Mouse (Mus musculus) stomach, embryonic 14.5 days (tissue): Measurements from ENCODE around the gene Hibch. TPM values are rescaled to one million over a fixed set of nuclear protein-coding genes. Genes with fewer than 3 reads are reported as not detected.

Source experiments
- ATAC-seq: fragments of 200-750 bp; cut with Nextera tagmentation; 2 replicates; pipeline ENCODE4 v1.8.0; 2017; ENCODE audit warnings: low read depth, moderate TSS enrichment; ENCODE audit not compliant: insufficient number of reproducible peaks, insufficient read depth, low FRiP score
- H3K27ac ChIP-seq: fragments of 300-500 bp; sonication (generic); 2 replicates; pipeline ENCODE4 v1.5.1; 2014; ENCODE audit warnings: mild to moderate bottlenecking, low read length, moderate library complexity, mixed read lengths
- H3K27me3 ChIP-seq: fragments of 300-500 bp; sonication (generic); 2 replicates; pipeline ENCODE4 v1.6.1; 2014; ENCODE audit warnings: low read length, control low read depth, mixed read lengths; ENCODE audit not compliant: control insufficient read depth, insufficient read depth
- H3K36me3 ChIP-seq: fragments of 300-500 bp; sonication (generic); 2 replicates; pipeline ENCODE4 v1.6.1; 2014; ENCODE audit warnings: mild to moderate bottlenecking, control low read depth, low read length, moderate library complexity, mixed read lengths; ENCODE audit not compliant: control insufficient read depth, insufficient read depth
- H3K4me1 ChIP-seq: fragments of 300-500 bp; sonication (generic); 2 replicates; pipeline ENCODE4 v1.6.1; 2014; ENCODE audit warnings: low read length, control low read depth, mixed read lengths; ENCODE audit not compliant: control insufficient read depth, insufficient read depth
- H3K4me2 ChIP-seq: fragments of 300-500 bp; sonication (generic); replicated peaks from 2 replicates; pipeline ENCODE4 v1.6.1; 2014; ENCODE audit warnings: low read depth, low read length, control low read depth
- H3K4me3 ChIP-seq: fragments of 300-500 bp; sonication (generic); 2 replicates; pipeline ENCODE4 v1.5.1; 2014; ENCODE audit warnings: low read depth, low read length, control low read depth
- H3K9ac ChIP-seq: fragments of 300-500 bp; sonication (generic); replicated peaks from 2 replicates; pipeline ENCODE4 v1.6.1; 2014; ENCODE audit warnings: low read depth, mild to moderate bottlenecking, control low read depth, low read length, moderate library complexity, mixed read lengths
- H3K9me3 ChIP-seq: fragments of 300-500 bp; sonication (generic); 2 replicates; pipeline ENCODE4 v1.6.1; 2016; ENCODE audit warnings: low read depth, low read length, control low read depth; ENCODE audit not compliant: control insufficient read depth
- WGBS: fragments of 180-500 bp; shearing (Covaris S2); extraction: QIAGEN DNeasy Blood & Tissue Kit; methylation state at CpG from one replicate; pipeline ENCODE4 v1.1.7; 2014; 5-methylcytosine and 5-hydroxymethylcytosine counted together
- polyA plus RNA-seq: library from polyadenylated mRNA; unstranded; fragments of >200 nt; fragmentation: Nextera tagmentation; extraction: Ambion mirVana; gene quantifications from 2 replicates; pipeline ENCODE4 v1.2.1, GENCODE M21; 2014

Gene Hibch
- polyA plus RNA-seq, 1 experiment from 2014 or later: 22.7 TPM

DNA sequence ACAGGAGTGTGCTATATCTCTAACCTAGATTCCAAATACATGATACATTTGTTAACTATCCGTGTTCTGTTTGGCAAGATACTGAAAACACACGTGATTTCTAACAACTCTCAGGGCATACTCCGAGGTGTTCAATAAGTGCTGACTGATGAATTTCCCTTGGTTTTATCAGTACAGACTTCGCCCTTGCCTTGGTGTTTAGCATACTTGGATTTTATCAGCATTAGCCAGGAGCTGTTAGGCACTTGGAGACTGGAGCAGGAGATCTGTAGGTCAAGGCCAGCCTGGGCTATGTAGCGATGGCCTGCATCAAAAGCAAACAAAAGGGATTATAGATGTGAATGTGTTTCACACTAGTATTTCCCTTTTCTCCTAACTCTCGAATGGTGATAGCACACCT is 36.3 kb upstream of the Hibch start:
- 0 out of 2 replicates have a peak, but pooled peaks have one; percentile 28 for ATAC-seq
- 77% methylated on average over 6 of the region's 6 CpGs for WGBS
- Histone ChIP-seq H3K4me2 (no peak overlapping the region), H3K4me3 (no peak overlapping the region), H3K9ac (no peak overlapping the region), H3K27ac (no peak overlapping the region), H3K9me3 (no peaks in the 10 kb centered on the region), H3K4me1 (no peaks in the 10 kb centered on the region), H3K27me3 (no peaks in the 10 kb centered on the region), H3K36me3 (no peaks in the 10 kb centered on the region; the same call in 1 of the 2 replicates)

DNA sequence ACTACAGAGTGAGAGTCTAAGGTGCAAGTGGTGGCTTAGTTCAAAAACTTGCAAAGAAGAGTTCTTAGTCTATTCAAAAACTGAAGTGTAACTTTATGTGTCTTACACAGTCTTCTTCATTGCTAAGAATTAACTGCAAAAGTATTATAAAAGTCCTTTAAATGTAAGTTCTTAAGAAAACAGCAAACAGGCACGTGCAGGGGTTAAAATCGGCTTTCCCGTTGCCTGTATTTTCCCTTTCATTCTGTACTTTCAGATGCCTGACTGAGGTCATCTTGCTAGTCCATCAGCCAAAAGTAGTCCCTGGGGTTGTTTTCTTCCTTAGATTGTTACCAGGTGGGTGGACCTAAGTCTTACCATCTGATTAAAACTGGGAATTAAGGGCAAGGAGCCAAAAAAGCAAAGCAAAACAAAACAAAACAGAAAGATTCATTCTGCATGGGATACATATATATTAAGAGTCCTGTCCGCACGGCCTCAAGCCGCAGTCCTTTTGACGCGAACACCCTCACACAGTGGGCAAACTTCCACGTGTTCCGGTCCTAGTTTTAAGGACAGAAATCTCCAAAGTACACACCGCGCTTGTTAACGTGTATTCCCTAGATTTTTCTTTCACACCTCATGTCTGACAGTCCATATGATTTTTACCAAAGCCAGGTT is 28.4 kb upstream of the Hibch start:
- no peak overlapping the region for H3K27ac ChIP-seq

DNA sequence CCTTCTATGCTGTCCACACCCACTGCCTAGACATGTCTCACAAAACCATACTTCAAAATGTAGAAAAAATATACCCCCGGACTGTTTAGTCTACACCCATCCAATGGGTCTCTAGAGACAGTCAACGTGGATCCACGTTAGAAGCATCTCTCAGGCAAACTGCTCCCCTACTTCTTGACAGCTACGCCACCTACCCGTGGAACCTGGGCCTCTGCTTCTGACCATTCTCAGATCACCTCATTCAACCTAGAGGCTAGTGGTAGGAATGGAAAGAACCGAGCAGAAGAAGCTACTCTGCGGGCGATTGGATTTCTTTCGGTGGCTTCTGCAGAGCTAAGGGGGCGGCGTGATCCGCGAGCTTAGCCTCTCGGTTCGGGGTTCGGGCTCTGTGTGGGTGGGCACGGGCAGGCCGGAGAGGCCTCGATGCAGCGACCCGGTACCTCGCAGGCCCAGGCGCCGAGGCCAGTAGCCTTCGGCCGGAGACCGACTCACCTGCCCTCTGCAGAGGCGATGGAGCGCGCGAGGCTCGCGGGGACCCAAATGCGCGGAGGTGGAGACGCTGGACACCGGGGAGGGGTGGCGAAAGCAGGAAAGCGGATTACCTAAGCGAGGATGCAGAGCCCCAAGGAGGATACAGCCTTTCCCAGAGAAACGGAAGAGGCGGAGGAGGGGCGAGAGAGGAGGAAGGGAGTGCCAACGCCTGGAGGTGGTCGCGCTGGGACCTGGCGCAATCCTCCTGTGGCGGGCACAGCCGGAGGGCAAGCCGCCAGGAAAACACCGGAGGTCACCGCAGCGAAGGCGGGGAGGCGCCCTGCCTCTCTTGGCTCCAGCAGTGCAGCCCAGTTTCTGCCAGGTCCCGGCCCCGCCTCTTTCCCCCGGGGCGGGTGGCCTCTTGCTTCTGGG is 27.6 kb upstream of the Hibch start, which contains the start of gene Inpp1:
Inpp1 (minus strand) TSS at position 779 of the 903 bp plus-strand sequence.
- Histone ChIP-seq H3K4me2 (peak within 1 kb of the TSS; percentile 67), H3K4me1 (0 out of 2 replicates have a peak, but pooled peaks cover 2% of the 10 kb centered on the region), H3K9me3 (no peaks in the 10 kb centered on the region), H3K27me3 (no peaks in the 10 kb centered on the region), H3K4me3 (peak within 1 kb of the TSS; percentile 73), H3K36me3 (no peaks in the 10 kb centered on the region), H3K27ac (peak within 1 kb of the TSS; percentile 61; the same call in 1 of the 2 replicates), H3K9ac (peak within 1 kb of the TSS; percentile 73)
- peak; percentile 85 for ATAC-seq
- 1% methylated on average over 59 of the region's 59 CpGs for WGBS

More for the DNA sequence above, 28.4 kb upstream of the Hibch start:
- Histone ChIP-seq H3K36me3 (no peaks in the 10 kb centered on the region), H3K4me1 (0 out of 2 replicates have a peak, but pooled peaks cover 2% of the 10 kb centered on the region), H3K9ac (no peak overlapping the region), H3K9me3 (no peaks in the 10 kb centered on the region), H3K4me3 (peak overlapping the region; percentile 73), H3K4me2 (peak overlapping the region; percentile 67), H3K27me3 (no peaks in the 10 kb centered on the region)
- 58% methylated on average over 13 of the region's 13 CpGs for WGBS
- ATAC-seq: peak; percentile 18; the same call in 1 of the 2 replicates

DNA sequence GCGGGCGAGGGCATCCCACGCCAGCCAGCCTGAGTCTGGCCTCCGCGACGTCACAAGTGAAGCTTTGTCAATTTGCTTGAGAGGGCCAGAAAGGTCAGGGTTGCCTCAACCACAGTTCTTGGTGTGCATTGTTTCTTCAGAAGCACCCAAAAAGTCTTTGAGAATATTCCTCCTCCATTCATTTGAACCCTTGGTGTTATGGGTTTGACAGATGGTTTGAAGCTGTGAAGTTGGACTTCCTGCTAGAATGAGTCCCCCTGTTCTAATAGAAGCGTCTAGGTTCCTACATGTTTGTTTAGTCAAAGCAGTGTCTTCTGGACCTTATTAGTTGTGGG is 26.9 kb upstream of the Hibch start:
- Histone ChIP-seq H3K9ac (peak overlapping the region; percentile 73), H3K4me1 (0 out of 2 replicates have a peak, but pooled peaks cover 2% of the 10 kb centered on the region), H3K36me3 (no peaks in the 10 kb centered on the region), H3K4me2 (peak overlapping the region; percentile 67), H3K27me3 (no peaks in the 10 kb centered on the region), H3K27ac (peak overlapping the region; percentile 61; the same call in 1 of the 2 replicates), H3K9me3 (no peaks in the 10 kb centered on the region), H3K4me3 (peak overlapping the region; percentile 73)
- ATAC-seq: no peak
- 5% methylated on average over 7 of the region's 7 CpGs for WGBS

DNA sequence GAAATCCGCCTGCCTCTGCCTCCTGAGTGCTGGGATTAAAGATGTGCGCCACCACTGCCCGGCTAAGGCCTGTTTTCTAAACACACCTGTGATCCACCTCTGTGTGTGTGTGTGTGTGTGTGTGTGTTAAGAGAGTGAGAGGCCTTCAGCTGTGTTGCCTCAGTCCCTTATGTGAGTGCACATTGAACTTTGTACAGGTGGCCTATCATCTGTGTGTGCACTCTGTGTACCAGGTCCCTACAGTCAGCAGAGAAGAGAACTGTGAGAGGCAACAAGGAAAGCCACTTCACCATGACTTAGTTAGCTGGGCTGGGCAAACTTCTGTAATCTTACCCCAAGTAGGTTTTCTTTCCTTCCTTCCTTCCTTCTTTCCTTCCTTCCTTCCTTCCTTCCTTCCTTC is 5.6 kb upstream of the Hibch start:
- Histone ChIP-seq H3K36me3 (no peaks in the 10 kb centered on the region), H3K4me2 (no peak overlapping the region), H3K9ac (no peak overlapping the region), H3K27ac (no peak overlapping the region), H3K9me3 (no peaks in the 10 kb centered on the region), H3K4me3 (no peak overlapping the region), H3K27me3 (no peaks in the 10 kb centered on the region), H3K4me1 (no peaks in the 10 kb centered on the region)
- 94% methylated on average over 3 of the region's 3 CpGs for WGBS
- no peak for ATAC-seq

DNA sequence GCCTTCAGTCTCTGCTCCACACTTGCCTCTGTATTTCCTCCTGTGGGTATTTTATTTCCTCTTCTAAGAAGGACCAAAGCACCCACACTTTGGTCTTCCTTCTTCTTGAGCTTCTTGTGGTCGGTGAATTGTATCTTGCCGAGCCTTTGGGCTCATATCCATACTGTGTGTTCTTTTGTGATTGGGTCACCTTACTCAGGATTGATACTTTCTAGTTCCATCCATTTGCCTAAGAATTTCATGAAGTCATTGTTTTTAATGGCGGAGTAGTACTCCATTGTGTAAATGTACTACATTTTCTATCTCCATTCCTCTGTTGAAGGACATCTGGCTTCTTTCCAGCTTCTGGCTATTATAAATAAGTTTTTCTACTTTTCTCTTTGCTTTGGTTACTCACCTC is 375 bp upstream of the Hibch start:
- 15% methylated on average over 3 of the region's 3 CpGs for WGBS
- no peaks in the 10 kb centered on the region for H3K9me3 ChIP-seq
- H3K4me2 ChIP-seq: peak overlapping the region; percentile 32
- no peak overlapping the region for H3K9ac ChIP-seq
- peak overlapping the region; percentile 19 for H3K4me3 ChIP-seq
- no peaks in the 10 kb centered on the region for H3K36me3 ChIP-seq
- ATAC-seq: peak; percentile 38; the same call in 1 of the 2 replicates
- H3K4me1 ChIP-seq: no peaks in the 10 kb centered on the region
- no peaks in the 10 kb centered on the region for H3K27me3 ChIP-seq
- no peak overlapping the region for H3K27ac ChIP-seq

DNA sequence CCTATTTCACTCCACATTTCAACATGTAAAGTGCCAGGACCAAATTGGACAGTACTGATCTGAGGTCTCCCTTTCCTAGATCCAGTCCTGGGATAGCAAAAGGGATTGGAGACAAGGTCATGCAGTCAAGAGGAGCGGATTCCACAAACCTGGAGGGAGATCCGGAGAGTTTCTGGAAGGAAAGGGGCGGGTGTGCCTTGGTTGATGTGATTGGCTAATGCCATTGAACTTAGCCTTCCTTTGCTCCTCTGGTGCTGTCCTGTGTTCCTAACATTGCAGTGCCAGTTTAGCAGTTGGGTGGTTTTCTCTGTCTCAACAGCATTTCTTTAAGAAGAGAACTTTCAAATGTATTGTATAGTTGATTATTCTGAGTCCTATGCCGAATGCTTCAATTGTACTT is 1.8 kb downstream of the Hibch start:
- Histone ChIP-seq H3K4me2 (no peak overlapping the region), H3K36me3 (no peaks in the 10 kb centered on the region), H3K27ac (no peak overlapping the region), H3K4me1 (no peaks in the 10 kb centered on the region), H3K4me3 (no peak overlapping the region), H3K27me3 (no peaks in the 10 kb centered on the region), H3K9me3 (no peaks in the 10 kb centered on the region), H3K9ac (no peak overlapping the region)
- 87% methylated on average over 4 of the region's 4 CpGs for WGBS
- ATAC-seq: no peak

DNA sequence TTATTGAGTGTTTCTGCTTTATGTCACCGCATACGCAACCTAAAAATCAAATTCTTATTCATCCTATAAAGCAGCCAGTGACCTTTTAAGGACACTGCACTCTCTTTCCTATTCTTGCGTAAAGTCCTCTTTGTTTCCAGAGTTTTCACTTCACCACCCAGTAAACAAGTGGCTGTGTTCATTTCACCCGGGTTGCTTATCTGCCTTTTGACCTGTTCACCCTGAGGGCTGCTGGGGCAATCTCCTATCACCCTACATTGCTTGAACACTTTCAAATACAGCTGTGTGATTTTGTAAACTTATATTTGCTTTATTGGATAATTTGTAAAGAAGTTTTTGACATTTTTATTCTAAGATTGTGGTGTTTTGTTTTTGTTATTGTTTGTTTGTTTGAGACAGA is 4.7 kb downstream of the Hibch start:
- no peak overlapping the region for H3K4me3 ChIP-seq
- H3K27ac ChIP-seq: no peak overlapping the region
- no peaks in the 10 kb centered on the region for H3K36me3 ChIP-seq
- no peaks in the 10 kb centered on the region for H3K9me3 ChIP-seq
- no peak for ATAC-seq
- H3K9ac ChIP-seq: no peak overlapping the region
- WGBS: 64% methylated on average over 4 of the region's 4 CpGs
- H3K27me3 ChIP-seq: no peaks in the 10 kb centered on the region
- no peaks in the 10 kb centered on the region for H3K4me1 ChIP-seq
- H3K4me2 ChIP-seq: no peak overlapping the region
